Mouse (Mus musculus): Measurements from ENCODE around the gene Enam.
"Not testable (repeated sequence)": the region's sequence is repeated elsewhere in the genome, so short reads cannot be mapped to it uniquely, and the experiment has no call there.

Gene Enam

GRCm38 (mm10) chr5:88487675-88488074 is at the start of gene Enam:
Enam (plus strand) TSS chr5:88487975.
- DNase-seq: no peak

GRCm38 (mm10) chr5:88455691-88456090 is 32.1 kb upstream of the Enam start, which contains the start of gene Ambn:
Ambn (plus strand) TSS chr5:88455991.
- DNase-seq: no peak

- DNase-seq: no peak
Observed at GRCm38 (mm10) chr5:88467471-88467870, 20.3 kb upstream of the Enam start.

GRCm38 (mm10) chr5:88468807-88469704 is 18.7 kb upstream of the Enam start:
- DNase-seq: no peak

- DNase-seq: no peak
Observed at GRCm38 (mm10) chr5:88489004-88489403, 1.2 kb downstream of the Enam start.

- no peak for DNase-seq
Observed at GRCm38 (mm10) chr5:88491111-88491510, 3.3 kb downstream of the Enam start.

- no peak for DNase-seq
Observed at GRCm38 (mm10) chr5:88499781-88500180, 12.0 kb downstream of the Enam start.

GRCm38 (mm10) chr5:88508555-88508954 is 20.8 kb downstream of the Enam start:
- DNase-seq: no peak

GRCm38 (mm10) chr5:88508990-88509389 is 21.2 kb downstream of the Enam start:
- DNase-seq: no peak

GRCm38 (mm10) chr5:88519232-88519631 is 31.5 kb downstream of the Enam start:
- DNase-seq: peak; percentile 21

- DNase-seq: no peak
Observed at GRCm38 (mm10) chr5:88527657-88528056, 39.9 kb downstream of the Enam start, which contains the start of gene Jchain. Jchain (minus strand) TSS chr5:88527891.

- DNase-seq: no peak
Observed at GRCm38 (mm10) chr5:88530908-88531307, 43.1 kb downstream of the Enam start.

- no peak for DNase-seq
Observed at GRCm38 (mm10) chr5:88534697-88535096, 46.9 kb downstream of the Enam start.

GRCm38 (mm10) chr5:88540845-88541244 is 53.1 kb downstream of the Enam start:
- no peak for DNase-seq

- peak; percentile 35 for DNase-seq
Observed at GRCm38 (mm10) chr5:88542651-88543282, 55.0 kb downstream of the Enam start.

GRCm38 (mm10) chr5:88544411-88544810 is 56.6 kb downstream of the Enam start:
- not testable (repeated sequence) for DNase-seq

GRCm38 (mm10) chr5:88545536-88545935 is 57.8 kb downstream of the Enam start:
- DNase-seq: no peak

GRCm38 (mm10) chr5:88553271-88554085 is 65.7 kb downstream of the Enam start:
- DNase-seq: no peak

- DNase-seq: peak; percentile 88
Observed at GRCm38 (mm10) chr5:88554086-88554886, 66.5 kb downstream of the Enam start, which contains the start of gene Utp3. Utp3 (plus strand) TSS chr5:88554462.
